Mouse (Mus musculus) macrophage (primary cell): ENCODE results near the gene Gm5142. TPM values are rescaled to one million over a fixed set of nuclear protein-coding genes. Genes with fewer than 3 reads are reported as not detected.

ENCODE experiments used
- H3K27ac ChIP-seq: fragments of 350-480 bp; formaldehyde crosslinking; 2 replicates; pipeline ENCODE4 v1.9.0; 2021
- H3K36me3 ChIP-seq: fragments of 350-480 bp; formaldehyde crosslinking; 2 replicates; pipeline ENCODE4 v1.9.0; 2021; ENCODE audit errors: inconsistent target
- H3K4me3 ChIP-seq: fragments of 350-480 bp; formaldehyde crosslinking; 2 replicates; pipeline ENCODE4 v1.9.0; 2021; ENCODE audit errors: inconsistent target
- H3K79me2 ChIP-seq: fragments of 350-480 bp; formaldehyde crosslinking; 2 replicates; pipeline ENCODE4 v1.9.0; 2021; ENCODE audit errors: inconsistent target
- WGBS: methylation state at CpG from one replicate; pipeline ENCODE4 v1.1.7; 2026; ENCODE audit warnings: inconsistent platforms; ENCODE audit not compliant: missing documents; 5-methylcytosine and 5-hydroxymethylcytosine counted together
- polyA plus RNA-seq: library from polyadenylated mRNA; stranded (reverse); fragments of 250-400 nt; gene quantifications from 3 replicates; pipeline ENCODE4 v1.2.4, GENCODE M21; 2018; ENCODE audit warnings: inconsistent platforms
- total RNA-seq, 78 experiments: library from RNA; depleted of rRNA; stranded (reverse); fragments of 250-400 nt; gene quantifications; 1 replicate in 9 of 78; 2 replicates in 24 of 78; 3 replicates in 43 of 78; 4 replicates in 2 of 78; pipeline ENCODE4 v1.2.4; 2018; ENCODE audit warnings: inconsistent platforms in 56 of 78

Gm5142 gene
- not detected for total RNA-seq (2018; cell fraction: chromatin; rRNA removed)
- total RNA-seq (2018; cell fraction: cytosol; rRNA removed) = not detected
- not detected for total RNA-seq (2018; cell fraction: nucleus; rRNA removed)
- not detected in 3 replicates for polyA plus RNA-seq

GRCm38 (mm10) chr14:59178649-59179048 lies at the start of gene Gm5142:
Gm5142 (minus strand) TSS chr14:59178749.
- WGBS = 86% methylated on average over 3 of the region's 3 CpGs
- no peaks in the 10 kb centered on the region for H3K36me3 ChIP-seq
- H3K27ac ChIP-seq = no peak within 1 kb of the TSS
- H3K79me2 ChIP-seq = no peaks in the 10 kb centered on the region
- no peak within 1 kb of the TSS for H3K4me3 ChIP-seq

GRCm38 (mm10) chr14:59226240-59226639 lies 47.7 kb upstream of the Gm5142 start:
- H3K4me3 ChIP-seq = no peak overlapping the region
- H3K79me2 ChIP-seq = no peaks in the 10 kb centered on the region
- peaks cover 47% of the 10 kb centered on the region for H3K36me3 ChIP-seq
- WGBS = 92% methylated on average over 11 of the region's 11 CpGs
- H3K27ac ChIP-seq = no peak overlapping the region

- peaks cover 14% of the 10 kb centered on the region for H3K36me3 ChIP-seq
- 27% methylated on average over 3 of the region's 3 CpGs for WGBS
Observed at GRCm38 (mm10) chr14:59219241-59219640, 40.7 kb upstream of the Gm5142 start.

GRCm38 (mm10) chr14:59209816-59210215 lies 31.3 kb upstream of the Gm5142 start:
- Histone ChIP-seq H3K36me3 (peaks cover 4% of the 10 kb centered on the region; the same call in 1 of the 2 replicates), H3K4me3 (no peak overlapping the region), H3K79me2 (peaks cover 41% of the 10 kb centered on the region), H3K27ac (no peak overlapping the region)
- 100% methylated on average over 2 of the region's 2 CpGs for WGBS

More at GRCm38 (mm10) chr14:59219241-59219640, 40.7 kb upstream of the Gm5142 start:
- H3K27ac ChIP-seq = no peak overlapping the region
- H3K4me3 ChIP-seq = no peak overlapping the region
- H3K79me2 ChIP-seq = no peaks in the 10 kb centered on the region

GRCm38 (mm10) chr14:59209003-59209402 lies 30.5 kb upstream of the Gm5142 start:
- WGBS = 93% methylated on average over 7 of the region's 7 CpGs
- Histone ChIP-seq H3K4me3 (no peak overlapping the region), H3K79me2 (peaks cover 49% of the 10 kb centered on the region), H3K27ac (no peak overlapping the region), H3K36me3 (peaks cover 4% of the 10 kb centered on the region; the same call in 1 of the 2 replicates)

- Histone ChIP-seq H3K27ac (no peak overlapping the region), H3K79me2 (peaks cover 71% of the 10 kb centered on the region), H3K4me3 (no peak overlapping the region), H3K36me3 (peaks cover 4% of the 10 kb centered on the region; the same call in 1 of the 2 replicates)
- 98% methylated on average over 9 of the region's 10 CpGs for WGBS
Observed at GRCm38 (mm10) chr14:59205976-59206583, 27.5 kb upstream of the Gm5142 start.

DNA sequence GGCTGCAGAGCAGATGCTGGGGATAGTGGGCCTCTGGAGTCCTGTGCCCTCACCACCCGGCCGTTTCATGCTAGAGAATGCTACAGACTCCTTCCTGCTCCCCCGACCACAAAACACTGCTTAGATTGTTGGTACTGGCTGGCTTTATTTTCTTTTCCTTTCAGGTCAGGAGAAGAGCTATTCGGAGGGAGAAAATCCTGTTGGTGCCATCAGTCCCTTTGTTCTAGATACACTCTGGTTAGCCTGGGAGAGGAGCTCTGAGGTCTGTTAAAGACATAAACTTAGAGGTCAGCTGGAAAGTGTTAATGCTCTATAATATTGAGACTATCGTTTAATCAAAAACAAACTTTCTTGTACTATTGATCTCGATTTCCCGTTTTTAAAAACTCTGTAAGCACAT lies 26.9 kb upstream of the Gm5142 start:
- WGBS = 84% methylated on average over 7 of the region's 7 CpGs
- H3K27ac ChIP-seq = no peak overlapping the region
- peaks cover 71% of the 10 kb centered on the region for H3K79me2 ChIP-seq
- no peak overlapping the region for H3K4me3 ChIP-seq
- peaks cover 1% of the 10 kb centered on the region; the same call in 1 of the 2 replicates for H3K36me3 ChIP-seq

DNA sequence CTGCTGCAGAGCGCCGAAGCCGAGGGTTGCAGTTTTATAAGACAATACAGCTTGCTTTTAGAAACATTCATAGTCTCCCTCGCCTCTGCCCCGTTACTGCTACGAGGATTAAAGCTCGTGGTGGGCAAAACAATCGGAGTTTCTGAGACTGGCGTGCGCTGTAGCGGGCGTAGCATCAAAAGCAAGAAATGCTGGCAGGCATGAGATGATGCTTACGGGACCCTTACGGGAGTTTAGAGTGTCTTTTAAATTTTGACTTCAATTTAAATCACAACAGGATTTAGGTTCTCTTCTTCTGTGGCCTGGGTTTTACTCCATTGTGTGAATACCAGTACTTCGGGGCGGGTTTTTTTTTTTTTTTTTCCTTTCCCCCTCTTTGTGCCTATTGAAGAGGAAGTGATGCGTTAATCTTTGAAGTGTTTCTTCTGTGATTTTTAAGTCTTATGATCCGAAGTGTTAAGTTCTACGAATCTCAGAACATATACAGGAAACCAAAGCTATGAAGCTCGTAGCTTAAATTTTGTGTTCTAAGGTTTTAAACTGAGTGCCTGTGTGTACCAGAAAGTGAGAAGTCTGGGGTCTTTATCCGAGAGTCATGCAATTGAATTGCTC lies 23.2 kb upstream of the Gm5142 start:
- H3K79me2 ChIP-seq = peaks cover 49% of the 10 kb centered on the region
- peak overlapping the region; percentile 84 for H3K4me3 ChIP-seq
- H3K27ac ChIP-seq = no peak overlapping the region
- H3K36me3 ChIP-seq = no peaks in the 10 kb centered on the region
- WGBS = 6% methylated on average over 21 of the region's 21 CpGs

DNA sequence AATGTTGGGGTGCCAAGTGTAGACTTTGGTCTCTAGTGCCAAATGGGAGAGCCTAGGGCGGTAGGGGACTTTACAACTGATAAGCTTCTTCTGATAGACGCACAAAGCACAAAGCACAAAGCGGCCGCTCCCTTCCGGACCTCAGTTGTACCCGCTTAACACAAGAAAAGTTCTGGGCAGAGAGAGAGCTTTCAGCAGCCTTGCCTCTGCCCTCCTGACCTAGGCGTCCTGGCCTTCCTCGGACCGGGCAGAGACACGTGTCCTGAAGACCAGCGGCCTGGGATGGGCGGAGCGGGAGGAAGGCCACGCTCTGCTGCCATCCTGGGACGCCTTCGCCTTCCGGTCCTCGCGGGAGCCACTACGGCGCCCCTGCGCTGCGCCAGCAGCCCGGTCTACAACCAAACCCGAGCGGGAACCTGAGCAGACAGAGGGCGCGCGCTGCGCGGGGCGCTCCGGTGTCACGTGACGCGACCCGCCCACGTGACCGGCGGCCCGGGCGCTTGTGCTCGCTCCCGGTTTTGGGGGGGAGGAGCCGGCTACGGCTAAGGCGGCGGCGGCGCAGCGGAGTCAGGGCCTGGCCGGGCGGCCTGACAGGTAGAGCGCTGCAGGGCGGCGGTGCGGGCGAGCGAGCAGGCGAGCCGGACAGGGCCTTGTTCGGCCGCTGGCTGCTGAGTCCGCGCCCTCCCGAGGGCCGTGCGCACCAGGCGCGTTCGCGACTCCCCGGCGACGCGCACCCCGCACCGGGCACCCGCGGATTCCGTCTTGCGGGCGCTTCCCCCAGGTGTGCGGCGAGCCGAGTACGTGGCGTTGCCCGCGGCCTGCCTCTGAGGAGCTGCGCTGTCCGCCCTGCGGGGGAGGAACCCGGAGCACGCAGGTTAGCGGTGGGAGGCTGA lies 22.4 kb upstream of the Gm5142 start, which contains the start of gene Rcbtb1:
Rcbtb1 (plus strand) TSS at position 499 of the 893 bp plus-strand sequence.
- peak within 1 kb of the TSS; percentile 84 for H3K4me3 ChIP-seq
- H3K27ac ChIP-seq = no peak within 1 kb of the TSS
- WGBS = 2% methylated on average over 82 of the region's 96 CpGs
- no peaks in the 10 kb centered on the region for H3K36me3 ChIP-seq
- H3K79me2 ChIP-seq = peaks cover 42% of the 10 kb centered on the region

DNA sequence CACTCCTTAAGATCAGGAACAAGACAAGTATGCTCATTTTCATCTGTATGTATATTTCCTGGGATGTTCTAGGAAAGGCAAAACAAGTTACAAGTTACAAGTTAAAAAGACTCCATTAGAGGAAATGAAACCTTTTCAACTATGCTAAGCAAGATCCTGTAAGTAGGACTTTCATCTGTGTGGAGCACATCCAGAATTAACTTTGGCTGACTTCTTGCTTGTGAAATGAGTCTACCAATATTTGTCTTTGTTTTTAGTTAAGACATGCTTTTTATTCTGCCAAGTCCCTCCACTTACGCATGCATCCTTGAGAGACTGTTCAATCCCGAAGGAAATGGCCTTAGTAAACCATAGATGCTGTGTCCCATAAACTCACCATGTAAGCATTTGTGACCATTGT lies 7.6 kb upstream of the Gm5142 start:
- Histone ChIP-seq H3K36me3 (no peaks in the 10 kb centered on the region), H3K27ac (no peak overlapping the region), H3K4me3 (no peak overlapping the region), H3K79me2 (no peaks in the 10 kb centered on the region)
- 88% methylated on average over 2 of the region's 2 CpGs for WGBS

- Histone ChIP-seq H3K36me3 (no peaks in the 10 kb centered on the region), H3K79me2 (no peaks in the 10 kb centered on the region), H3K4me3 (no peak overlapping the region), H3K27ac (no peak overlapping the region)
Observed at GRCm38 (mm10) chr14:59185514-59185913, 7.0 kb upstream of the Gm5142 start.

- Histone ChIP-seq H3K27ac (no peak overlapping the region), H3K79me2 (no peaks in the 10 kb centered on the region), H3K4me3 (no peak overlapping the region), H3K36me3 (no peaks in the 10 kb centered on the region)
- WGBS = 57% methylated on average over 2 of the region's 2 CpGs
Observed at GRCm38 (mm10) chr14:59182732-59183131, 4.2 kb upstream of the Gm5142 start.

GRCm38 (mm10) chr14:59157016-59157698 lies 21.4 kb downstream of the Gm5142 start:
- no peaks in the 10 kb centered on the region for H3K36me3 ChIP-seq
- H3K4me3 ChIP-seq = no peak overlapping the region
- 56% methylated on average over 3 of the region's 3 CpGs for WGBS
- no peak overlapping the region for H3K27ac ChIP-seq
- no peaks in the 10 kb centered on the region for H3K79me2 ChIP-seq

- H3K79me2 ChIP-seq = no peaks in the 10 kb centered on the region
- no peak overlapping the region for H3K4me3 ChIP-seq
- WGBS = 77% methylated on average over 2 of the region's 2 CpGs
Observed at GRCm38 (mm10) chr14:59155589-59155988, 23.0 kb downstream of the Gm5142 start.

More at GRCm38 (mm10) chr14:59155589-59155988, 23.0 kb downstream of the Gm5142 start:
- no peaks in the 10 kb centered on the region for H3K36me3 ChIP-seq
- H3K27ac ChIP-seq = no peak overlapping the region
